Mouse (Mus musculus) myocyte (in vitro differentiated cells): ENCODE results near the gene Ipo4.

Source experiments
- E2F4 ChIP-seq: IDR thresholded peaks from one replicate; pipeline ENCODE4 v1.6.1; 2011; ENCODE audit warnings: mild to moderate bottlenecking, control low read depth, moderate library complexity; ENCODE audit not compliant: insufficient read depth
- MAX ChIP-seq: IDR thresholded peaks from one replicate; pipeline ENCODE4 v1.6.1; 2011; ENCODE audit warnings: low read depth, mild to moderate bottlenecking, control low read depth
- MYOG ChIP-seq, 3 experiments: IDR thresholded peaks; one replicate each; pipeline ENCODE4 v1.6.1; 2011; ENCODE audit warnings: control low read depth in 2 of 3, low read depth in 2 of 3, mild to moderate bottlenecking in 2 of 3; ENCODE audit not compliant: insufficient read length in 2 of 3, control insufficient read depth in 1 of 3, insufficient read depth in 1 of 3
- POLR2A ChIP-seq: IDR thresholded peaks from one replicate; pipeline ENCODE4 v1.6.1; 2011; ENCODE audit warnings: low read depth, mild to moderate bottlenecking, control low read depth, moderate library complexity; ENCODE audit not compliant: insufficient read length
- POLR2AphosphoS2 ChIP-seq: IDR thresholded peaks from one replicate; pipeline ENCODE4 v1.6.1; 2011; ENCODE audit warnings: low read depth, control low read depth; ENCODE audit not compliant: insufficient read length
- USF1 ChIP-seq: IDR thresholded peaks from one replicate; pipeline ENCODE4 v1.6.1; 2011; ENCODE audit warnings: low read depth, mild to moderate bottlenecking, control low read depth, moderate library complexity

GRCm38 (mm10) chr14:55643060-55643907 is 7.5 kb upstream of the Ipo4 start, which contains the start of gene Tm9sf1:
- TF ChIP-seq POLR2A, result peak; percentile 55
- TF ChIP-seq MAX, result peak; percentile 87
- no peak for TF ChIP-seq USF1
- TF ChIP-seq MYOG (IDR thresholded peaks at IDR 0.05; ENCODE audit: control insufficient read depth in 1 of 3, insufficient read depth in 1 of 3, insufficient read length in 2 of 3, low read depth in 2 of 3), result peak in 2 of 3 experiments; percentile 1 to 25
- TF ChIP-seq POLR2AphosphoS2, result peak; percentile 49
- TF ChIP-seq E2F4, result peak; percentile 76
